Mouse (Mus musculus): Measurements from ENCODE around the gene Commd2.

Gene Commd2

DNA sequence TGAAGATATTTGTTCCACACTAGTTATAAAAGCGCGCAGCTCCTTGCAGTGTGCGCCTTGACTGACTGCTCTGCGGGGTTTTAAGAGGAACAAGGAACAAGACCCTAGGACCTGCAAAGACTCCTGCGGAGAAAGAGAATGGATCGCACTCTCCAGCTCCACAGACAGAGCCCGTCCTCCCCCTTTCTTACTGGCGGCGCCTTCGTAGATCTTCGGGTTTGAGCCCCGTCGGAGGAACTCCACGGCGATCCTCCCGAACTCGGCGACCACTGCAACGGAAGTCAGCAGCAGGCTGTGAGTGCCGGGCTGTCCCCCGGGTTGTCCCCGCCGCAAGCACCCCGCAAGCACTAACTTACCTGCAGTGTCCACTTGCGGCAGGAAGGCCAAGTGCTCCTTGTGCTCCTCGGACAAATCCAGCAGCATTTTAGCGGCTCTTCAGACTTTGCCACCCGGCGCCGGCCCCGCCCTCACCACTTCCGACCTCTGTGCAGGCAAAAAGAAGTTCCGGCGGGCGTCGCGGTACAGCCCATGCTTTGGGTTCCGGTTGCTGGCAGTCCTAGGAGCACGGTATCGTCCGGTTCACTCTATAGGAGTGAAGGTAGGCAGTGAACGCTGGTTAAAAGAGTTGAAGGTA, at the start of gene Commd2:
Commd2 (minus strand) TSS at position 485 of the 634 bp plus-strand sequence.
- DNase-seq (ENCODE audit: low spot score in 2 of 2), result peak; percentile 73 to 86

- no peak for DNase-seq (ENCODE audit: low spot score in 2 of 2)
These were observed 45.3 kb upstream of the Commd2 start for GRCm38 (mm10) chr3:57696779-57697178.

- DNase-seq (ENCODE audit: low spot score in 2 of 2), result no peak
These were observed 44.7 kb upstream of the Commd2 start for GRCm38 (mm10) chr3:57696249-57696648.

GRCm38 (mm10) chr3:57692719-57693118, 41.2 kb upstream of the Commd2 start, which contains the start of gene Ankub1:
Gene Ankub1, minus strand, starts transcription at chr3:57692799.
- DNase-seq (ENCODE audit: low spot score in 2 of 2), result no peak

DNA sequence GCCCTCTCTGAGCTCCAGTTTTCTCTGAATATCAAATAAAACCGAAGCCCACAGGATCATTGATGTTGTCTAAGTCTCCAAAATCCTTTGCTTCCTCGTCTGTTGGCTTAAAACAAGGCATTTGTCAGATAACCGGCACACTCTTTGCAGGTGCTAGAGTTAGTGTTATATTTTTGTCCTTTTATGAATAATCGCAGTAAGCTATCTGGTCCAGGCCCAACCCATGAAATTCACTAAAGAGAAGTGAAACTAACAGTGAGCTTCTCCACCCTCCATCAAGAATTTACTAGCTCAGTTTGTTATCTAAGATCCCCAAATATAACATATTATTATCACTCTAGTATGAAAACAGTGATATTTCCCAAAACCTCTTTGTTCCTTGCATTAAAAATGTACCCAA, 40.3 kb upstream of the Commd2 start:
- no peak for DNase-seq (ENCODE audit: low spot score in 2 of 2)

GRCm38 (mm10) chr3:57677786-57678185, 26.3 kb upstream of the Commd2 start:
- DNase-seq (ENCODE audit: low spot score in 2 of 2), result no peak

- DNase-seq (ENCODE audit: low spot score in 2 of 2), result no peak
These were observed 22.6 kb upstream of the Commd2 start for GRCm38 (mm10) chr3:57674075-57674474.

GRCm38 (mm10) chr3:57673586-57673985, 22.1 kb upstream of the Commd2 start:
- no peak for DNase-seq (ENCODE audit: low spot score in 2 of 2)

DNA sequence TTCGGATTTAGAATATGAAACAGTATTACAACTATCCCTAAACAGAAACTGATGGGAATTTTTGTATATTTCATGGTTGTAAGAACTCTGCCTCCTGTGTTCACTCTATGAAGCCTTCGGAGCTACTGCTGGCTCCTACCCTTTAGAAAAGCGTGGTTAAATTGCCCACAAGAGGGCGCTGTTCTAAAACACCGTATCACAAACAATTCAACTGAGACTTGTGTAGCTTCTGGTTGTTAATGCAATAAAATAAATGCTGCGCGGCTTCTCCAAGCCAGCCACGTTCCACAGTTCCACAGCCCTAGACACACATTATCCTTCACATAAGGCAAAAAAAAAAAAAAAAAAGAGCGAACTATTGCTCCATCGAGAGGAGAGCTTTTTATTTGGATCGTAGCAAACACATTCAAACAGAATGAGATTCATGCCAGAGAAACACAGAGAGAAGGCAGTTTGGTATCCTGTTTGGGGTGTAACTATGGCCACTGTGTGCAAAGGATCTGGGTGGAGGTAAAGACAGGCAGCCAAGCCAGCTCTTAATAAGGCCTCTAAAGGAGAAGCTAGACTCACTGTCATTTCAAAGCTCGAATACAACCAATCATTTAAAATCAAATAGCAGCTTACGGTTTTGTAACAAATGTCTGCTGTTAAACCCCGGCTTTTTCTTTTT, 15.7 kb upstream of the Commd2 start:
- DNase-seq (ENCODE audit: low spot score in 2 of 2), result peak; percentile 27 to 60

- DNase-seq (ENCODE audit: low spot score in 2 of 2), result no peak
These were observed 14.4 kb upstream of the Commd2 start for GRCm38 (mm10) chr3:57665880-57666279.

DNA sequence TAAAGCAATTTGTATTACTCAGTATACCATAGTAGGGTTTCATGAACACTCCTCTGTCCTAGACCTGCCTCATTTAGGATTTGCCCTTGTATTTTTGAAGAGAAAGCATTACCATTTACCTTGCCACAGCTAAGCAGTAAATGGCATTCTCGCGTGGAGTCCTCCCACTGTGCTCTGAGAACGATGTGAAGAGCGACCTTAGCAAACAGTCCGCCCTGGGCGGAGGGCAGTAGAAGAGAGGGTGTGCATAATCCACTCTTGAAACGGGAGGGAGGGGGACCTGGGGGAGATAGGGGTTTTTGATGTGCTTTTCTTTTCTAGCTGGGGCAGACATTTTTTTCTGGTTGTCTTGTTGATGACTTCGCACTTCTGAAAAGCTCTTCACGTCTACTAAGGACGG, 13.2 kb upstream of the Commd2 start:
- DNase-seq (ENCODE audit: low spot score in 2 of 2), result no peak

GRCm38 (mm10) chr3:57663731-57664130, 12.2 kb upstream of the Commd2 start:
- peak in 1 of 2 experiments; percentile 17 for DNase-seq (ENCODE audit: low spot score in 2 of 2)

DNA sequence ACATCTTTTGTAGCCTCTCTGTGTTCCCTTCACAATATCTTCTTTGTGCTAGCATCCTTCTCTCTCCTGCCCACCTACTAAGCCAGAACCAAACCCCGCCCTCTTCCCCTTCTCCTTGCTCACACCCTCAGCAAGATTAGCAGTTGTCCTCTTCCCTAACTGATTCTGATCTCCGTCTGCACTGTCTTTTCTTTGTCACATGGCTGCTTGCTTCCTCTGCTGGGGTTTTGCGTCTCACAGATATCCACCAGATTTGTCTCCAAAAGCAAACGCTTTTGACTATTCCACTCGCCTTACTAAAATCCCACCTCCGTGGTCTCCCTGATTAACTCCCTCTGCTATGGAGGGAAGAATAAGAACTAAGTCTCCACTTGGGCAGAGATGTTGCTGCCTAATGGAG, 7.1 kb upstream of the Commd2 start:
- no peak for DNase-seq (ENCODE audit: low spot score in 2 of 2)

DNA sequence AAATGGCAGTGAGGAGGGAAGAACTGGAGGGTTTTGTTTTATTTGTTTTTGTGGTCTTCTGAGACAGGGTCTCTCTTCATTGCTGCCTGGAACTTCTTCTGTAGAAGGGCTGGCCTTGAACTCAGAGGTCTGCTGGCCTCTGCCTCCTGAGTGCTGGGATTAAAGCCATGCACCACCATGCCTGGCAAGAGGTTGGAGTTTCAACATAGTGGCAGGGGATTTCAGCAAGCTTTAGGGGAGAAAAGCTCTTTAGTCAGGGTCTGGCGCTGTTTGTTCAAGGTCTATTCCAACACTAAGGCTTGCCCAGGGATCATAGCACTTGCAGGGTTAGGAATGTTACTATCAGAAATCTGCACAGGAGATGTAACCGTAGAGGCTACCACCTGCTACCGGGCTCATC, 2.1 kb upstream of the Commd2 start:
- no peak for DNase-seq (ENCODE audit: low spot score in 2 of 2)

GRCm38 (mm10) chr3:57652485-57652884, 970 bp upstream of the Commd2 start:
- no peak for DNase-seq (ENCODE audit: low spot score in 2 of 2)

GRCm38 (mm10) chr3:57651865-57652259, 347 bp upstream of the Commd2 start:
- no peak for DNase-seq (ENCODE audit: low spot score in 2 of 2)

DNA sequence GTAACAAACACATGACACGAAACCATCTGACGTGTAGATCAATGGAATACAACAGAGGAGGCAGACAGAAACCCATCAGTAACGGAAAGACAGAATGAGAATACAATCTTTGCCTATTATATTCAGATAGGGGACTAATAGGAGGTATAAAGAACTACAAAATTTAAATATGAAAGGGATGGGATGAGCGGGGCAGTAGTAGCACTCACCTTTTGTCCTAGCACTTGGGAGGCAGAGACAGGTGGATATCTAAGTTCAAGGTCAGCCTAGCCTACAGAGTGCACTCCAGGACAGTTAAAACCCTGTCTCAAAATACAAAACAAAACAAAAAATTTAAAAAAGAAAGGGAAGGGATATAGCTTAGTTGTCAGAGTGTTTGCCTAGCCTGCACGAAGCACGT, 8.3 kb downstream of the Commd2 start:
- DNase-seq (ENCODE audit: low spot score in 2 of 2), result no peak

- no peak for DNase-seq (ENCODE audit: low spot score in 2 of 2)
These were observed 13.9 kb downstream of the Commd2 start for GRCm38 (mm10) chr3:57637596-57637995.

DNA sequence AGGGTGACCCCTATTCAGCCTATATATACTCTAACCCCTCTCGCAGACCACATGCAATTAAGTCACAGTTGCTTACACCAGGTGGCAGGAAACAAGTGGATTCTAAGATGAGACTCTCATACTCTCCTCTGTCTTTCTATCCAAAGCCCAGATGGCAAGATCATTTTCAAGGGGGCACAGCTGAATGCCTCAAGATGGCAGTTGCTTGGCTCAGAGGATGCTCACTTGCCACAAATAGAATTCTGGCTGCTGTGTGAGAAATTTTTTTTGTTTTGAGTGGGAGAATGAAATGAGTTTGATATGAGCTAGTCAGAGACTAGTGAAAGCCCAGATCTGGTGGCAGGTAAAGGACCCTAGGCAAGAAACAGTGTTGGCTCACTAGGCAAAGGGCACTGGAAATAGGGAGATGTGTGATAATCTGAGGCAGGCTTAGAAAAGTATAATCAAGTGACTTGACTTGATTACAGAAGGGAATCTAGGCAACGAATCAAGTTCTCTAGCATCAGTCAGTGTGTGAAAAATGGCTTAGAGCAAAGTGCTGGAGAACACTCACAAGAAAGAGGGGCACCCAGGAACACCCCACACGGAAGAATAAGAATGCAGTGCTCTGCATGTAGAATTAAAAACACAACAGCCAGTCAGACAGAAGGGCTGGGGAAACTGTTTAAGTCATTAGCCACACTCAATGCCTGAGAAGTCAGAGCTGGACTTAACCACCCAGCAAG, 16.6 kb downstream of the Commd2 start:
- peak; percentile 13 to 43 for DNase-seq (ENCODE audit: low spot score in 2 of 2)

GRCm38 (mm10) chr3:57626954-57627513, 24.5 kb downstream of the Commd2 start:
- no peak for DNase-seq (ENCODE audit: low spot score in 2 of 2)

DNA sequence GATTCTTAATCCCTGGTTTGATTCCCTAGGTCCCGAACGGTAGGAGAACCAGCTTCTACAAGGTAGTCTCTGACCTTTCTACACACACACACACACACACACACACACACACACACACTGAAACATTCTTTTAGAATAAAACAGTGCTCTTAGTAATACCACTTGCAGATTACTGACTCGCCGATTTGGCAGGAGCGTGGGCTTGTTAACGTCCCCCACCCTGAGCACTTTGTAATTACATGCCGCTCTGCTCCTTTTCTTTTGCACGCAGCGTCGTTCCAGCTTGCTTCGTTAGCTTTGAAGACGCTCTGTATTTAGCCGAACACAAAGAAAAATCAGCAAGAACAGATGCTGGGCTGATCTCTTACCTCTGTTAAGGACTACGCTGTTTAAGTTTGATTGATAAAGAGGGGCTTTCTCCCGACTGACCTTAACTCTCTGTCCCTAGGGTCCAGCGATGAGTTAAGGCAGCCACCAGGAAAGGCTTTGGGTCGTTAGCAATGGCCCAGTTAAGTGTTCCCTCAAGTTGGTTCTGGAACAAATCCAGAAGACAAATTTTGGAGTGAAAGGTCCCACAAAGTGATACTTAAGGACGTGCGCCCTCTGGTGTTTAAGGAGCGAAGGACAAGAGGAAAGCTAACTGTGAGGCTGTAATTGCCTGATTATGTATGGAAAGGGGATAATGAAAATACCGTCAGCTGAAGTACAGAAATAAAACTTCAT, 26.1 kb downstream of the Commd2 start:
- DNase-seq (ENCODE audit: low spot score in 2 of 2), result peak; percentile 31 to 61

- no peak for DNase-seq (ENCODE audit: low spot score in 2 of 2)
These were observed 31.8 kb downstream of the Commd2 start for GRCm38 (mm10) chr3:57619718-57620117.
